Mouse (Mus musculus) embryonic facial prominence, embryonic 13.5 days (tissue): ENCODE results near the gene Dohh. TPM values are rescaled to one million over a fixed set of nuclear protein-coding genes. Genes with fewer than 3 reads are reported as not detected.

ENCODE experiments used
- ATAC-seq: fragments of 200-750 bp; cut with Nextera tagmentation; 2 replicates; pipeline ENCODE4 v1.8.0; 2017; ENCODE audit warnings: low read depth; ENCODE audit not compliant: insufficient number of reproducible peaks, insufficient read depth, low FRiP score, low TSS enrichment
- H3K27ac ChIP-seq: fragments of 300-500 bp; sonication (generic); 2 replicates; pipeline ENCODE4 v1.5.1; 2015; ENCODE audit warnings: moderate library complexity, mild to moderate bottlenecking, inconsistent platforms
- H3K27me3 ChIP-seq: fragments of 300-500 bp; sonication (generic); 2 replicates; pipeline ENCODE4 v1.6.1; 2015; ENCODE audit warnings: mild to moderate bottlenecking, inconsistent platforms
- H3K36me3 ChIP-seq: fragments of 300-500 bp; sonication (generic); 2 replicates; pipeline ENCODE4 v1.6.1; 2015; ENCODE audit warnings: mild to moderate bottlenecking, inconsistent platforms
- H3K4me1 ChIP-seq: fragments of 300-500 bp; sonication (generic); 2 replicates; pipeline ENCODE4 v1.6.1; 2015; ENCODE audit warnings: inconsistent platforms
- H3K4me2 ChIP-seq: fragments of 300-500 bp; sonication (generic); 2 replicates; pipeline ENCODE4 v1.6.1; 2015; ENCODE audit warnings: moderate library complexity, mild to moderate bottlenecking, inconsistent platforms
- H3K4me3 ChIP-seq: fragments of 300-500 bp; sonication (generic); 2 replicates; pipeline ENCODE4 v1.5.1; 2015; ENCODE audit warnings: mild to moderate bottlenecking, inconsistent platforms
- H3K9ac ChIP-seq: fragments of 300-500 bp; sonication (generic); 2 replicates; pipeline ENCODE4 v1.6.1; 2015; ENCODE audit warnings: mild to moderate bottlenecking, inconsistent platforms
- H3K9me3 ChIP-seq: fragments of 300-500 bp; sonication (generic); 2 replicates; pipeline ENCODE4 v1.6.1; 2016; ENCODE audit warnings: inconsistent platforms
- WGBS: fragments of 180-500 bp; shearing (Covaris S2); methylation state at CpG from one replicate; pipeline ENCODE4 v1.1.7; 2015; ENCODE audit warnings: mixed read lengths; 5-methylcytosine and 5-hydroxymethylcytosine counted together
- polyA plus RNA-seq: library from polyadenylated mRNA; unstranded; fragments of >200 nt; fragmentation: Nextera tagmentation; extraction: Ambion mirVana; gene quantifications from 2 replicates; pipeline ENCODE4 v1.2.1, GENCODE M21; 2015

The Dohh gene
- polyA plus RNA-seq, 1 experiment from 2014 or later: 71.8 TPM

- Histone ChIP-seq H3K36me3 (peaks cover 66% of the 10 kb centered on the region), H3K4me1 (peaks cover 56% of the 10 kb centered on the region), H3K4me2 (peak overlapping the region; percentile 44), H3K27ac (peak overlapping the region; percentile 96), H3K9me3 (no peaks in the 10 kb centered on the region), H3K4me3 (no peak overlapping the region), H3K9ac (peak overlapping the region; percentile 51; the same call in 1 of the 2 replicates), H3K27me3 (no peaks in the 10 kb centered on the region; the same call in 1 of the 2 replicates)
- no peak for ATAC-seq
- WGBS: 31% methylated on average over 10 of the region's 10 CpGs
Measured at GRCm38 (mm10) chr10:81401205-81401520, 16.9 kb downstream of the Dohh start.

- H3K36me3 ChIP-seq: peaks cover 67% of the 10 kb centered on the region
- H3K9ac ChIP-seq: peak overlapping the region; percentile 58
- peaks cover 3% of the 10 kb centered on the region for H3K27me3 ChIP-seq
- peak; percentile 81 for ATAC-seq
- H3K27ac ChIP-seq: peak overlapping the region; percentile 96
- WGBS: 8% methylated on average over 18 of the region's 18 CpGs
- peak overlapping the region; percentile 44 for H3K4me2 ChIP-seq
- H3K9me3 ChIP-seq: no peaks in the 10 kb centered on the region
- H3K4me1 ChIP-seq: peaks cover 59% of the 10 kb centered on the region
- H3K4me3 ChIP-seq: peak overlapping the region; percentile 13; the same call in 1 of the 2 replicates
Measured at GRCm38 (mm10) chr10:81401521-81402226, 17.4 kb downstream of the Dohh start.

- Histone ChIP-seq H3K27ac (peak overlapping the region; percentile 96), H3K9me3 (no peaks in the 10 kb centered on the region), H3K9ac (peak overlapping the region; percentile 58), H3K4me1 (peaks cover 64% of the 10 kb centered on the region), H3K4me2 (peak overlapping the region; percentile 44), H3K36me3 (peaks cover 68% of the 10 kb centered on the region), H3K27me3 (peaks cover 9% of the 10 kb centered on the region), H3K4me3 (peak overlapping the region; percentile 13; the same call in 1 of the 2 replicates)
- WGBS: 19% methylated on average over 7 of the region's 7 CpGs
- no peak for ATAC-seq
Measured at GRCm38 (mm10) chr10:81402227-81402765, 18.1 kb downstream of the Dohh start.

- Histone ChIP-seq H3K4me2 (no peak overlapping the region), H3K36me3 (peaks cover 75% of the 10 kb centered on the region), H3K4me1 (peaks cover 77% of the 10 kb centered on the region), H3K27me3 (peaks cover 18% of the 10 kb centered on the region), H3K9ac (peak overlapping the region; percentile 46; the same call in 1 of the 2 replicates), H3K9me3 (no peaks in the 10 kb centered on the region), H3K27ac (peak overlapping the region; percentile 96), H3K4me3 (no peak overlapping the region)
- ATAC-seq: no peak
- whole genome bisulfite sequencing: 56% methylated on average over 10 of the region's 10 CpGs
Measured at GRCm38 (mm10) chr10:81403511-81403910, 19.3 kb downstream of the Dohh start.

GRCm38 (mm10) chr10:81404082-81404481 is 19.9 kb downstream of the Dohh start:
- peaks cover 21% of the 10 kb centered on the region for H3K27me3 ChIP-seq
- H3K4me3 ChIP-seq: no peak overlapping the region
- H3K36me3 ChIP-seq: peaks cover 78% of the 10 kb centered on the region
- no peak overlapping the region for H3K27ac ChIP-seq
- H3K9me3 ChIP-seq: no peaks in the 10 kb centered on the region
- H3K4me1 ChIP-seq: peaks cover 82% of the 10 kb centered on the region
- ATAC-seq: no peak
- no peak overlapping the region for H3K4me2 ChIP-seq
- H3K9ac ChIP-seq: no peak overlapping the region
- WGBS: 21% methylated on average over 9 of the region's 9 CpGs

- peaks cover 86% of the 10 kb centered on the region for H3K4me1 ChIP-seq
- no peak overlapping the region for H3K4me2 ChIP-seq
- 60% methylated on average over 18 of the region's 18 CpGs for WGBS
- H3K4me3 ChIP-seq: no peak overlapping the region
- peaks cover 72% of the 10 kb centered on the region for H3K36me3 ChIP-seq
- no peaks in the 10 kb centered on the region for H3K9me3 ChIP-seq
- no peak for ATAC-seq
- H3K9ac ChIP-seq: no peak overlapping the region
- H3K27me3 ChIP-seq: peaks cover 21% of the 10 kb centered on the region
- 0 out of 2 replicates have a peak overlapping the region, but pooled peaks have one; percentile 16 for H3K27ac ChIP-seq
Measured at GRCm38 (mm10) chr10:81404720-81405119, 20.5 kb downstream of the Dohh start.

GRCm38 (mm10) chr10:81405588-81406201 is 21.5 kb downstream of the Dohh start:
- Histone ChIP-seq H3K9me3 (no peaks in the 10 kb centered on the region), H3K4me1 (peaks cover 87% of the 10 kb centered on the region), H3K4me3 (no peak overlapping the region), H3K36me3 (peaks cover 65% of the 10 kb centered on the region), H3K4me2 (no peak overlapping the region), H3K9ac (no peak overlapping the region), H3K27me3 (peaks cover 21% of the 10 kb centered on the region), H3K27ac (no peak overlapping the region)
- 43% methylated on average over 13 of the region's 13 CpGs for WGBS
- no peak for ATAC-seq

GRCm38 (mm10) chr10:81406504-81407440 is 22.5 kb downstream of the Dohh start:
- WGBS: 17% methylated on average over 24 of the region's 24 CpGs
- Histone ChIP-seq H3K27ac (0 out of 2 replicates have a peak overlapping the region, but pooled peaks have one; percentile 7), H3K27me3 (peaks cover 21% of the 10 kb centered on the region), H3K9me3 (no peaks in the 10 kb centered on the region), H3K4me1 (peaks cover 87% of the 10 kb centered on the region), H3K9ac (peak overlapping the region; percentile 55), H3K36me3 (peaks cover 60% of the 10 kb centered on the region), H3K4me3 (peak overlapping the region; percentile 17), H3K4me2 (peak overlapping the region; percentile 41)
- no peak for ATAC-seq

- WGBS: 23% methylated on average over 31 of the region's 31 CpGs
- Histone ChIP-seq H3K4me1 (peaks cover 87% of the 10 kb centered on the region), H3K4me3 (peak overlapping the region; percentile 17), H3K36me3 (peaks cover 67% of the 10 kb centered on the region), H3K4me2 (peak overlapping the region; percentile 41), H3K9ac (peak overlapping the region; percentile 55), H3K27ac (0 out of 2 replicates have a peak overlapping the region, but pooled peaks have one; percentile 16), H3K9me3 (no peaks in the 10 kb centered on the region), H3K27me3 (peaks cover 21% of the 10 kb centered on the region)
- no peak for ATAC-seq
Measured at GRCm38 (mm10) chr10:81407539-81408423, 23.6 kb downstream of the Dohh start.

GRCm38 (mm10) chr10:81408424-81408729 is 24.1 kb downstream of the Dohh start:
- Histone ChIP-seq H3K4me2 (no peak overlapping the region), H3K9me3 (no peaks in the 10 kb centered on the region), H3K4me1 (peaks cover 87% of the 10 kb centered on the region), H3K27ac (0 out of 2 replicates have a peak overlapping the region, but pooled peaks have one; percentile 16), H3K9ac (no peak overlapping the region), H3K4me3 (no peak overlapping the region), H3K27me3 (peaks cover 21% of the 10 kb centered on the region), H3K36me3 (peaks cover 71% of the 10 kb centered on the region)
- 47% methylated on average over 13 of the region's 13 CpGs for WGBS
- ATAC-seq: no peak
